Mouse (Mus musculus): ENCODE data around the gene Slain2. TPM values are rescaled to one million over a fixed set of nuclear protein-coding genes. Genes with fewer than 3 reads are reported as not detected.

The Slain2 gene
- polyA plus RNA-seq, 1 experiment: 16.9 TPM

DNA sequence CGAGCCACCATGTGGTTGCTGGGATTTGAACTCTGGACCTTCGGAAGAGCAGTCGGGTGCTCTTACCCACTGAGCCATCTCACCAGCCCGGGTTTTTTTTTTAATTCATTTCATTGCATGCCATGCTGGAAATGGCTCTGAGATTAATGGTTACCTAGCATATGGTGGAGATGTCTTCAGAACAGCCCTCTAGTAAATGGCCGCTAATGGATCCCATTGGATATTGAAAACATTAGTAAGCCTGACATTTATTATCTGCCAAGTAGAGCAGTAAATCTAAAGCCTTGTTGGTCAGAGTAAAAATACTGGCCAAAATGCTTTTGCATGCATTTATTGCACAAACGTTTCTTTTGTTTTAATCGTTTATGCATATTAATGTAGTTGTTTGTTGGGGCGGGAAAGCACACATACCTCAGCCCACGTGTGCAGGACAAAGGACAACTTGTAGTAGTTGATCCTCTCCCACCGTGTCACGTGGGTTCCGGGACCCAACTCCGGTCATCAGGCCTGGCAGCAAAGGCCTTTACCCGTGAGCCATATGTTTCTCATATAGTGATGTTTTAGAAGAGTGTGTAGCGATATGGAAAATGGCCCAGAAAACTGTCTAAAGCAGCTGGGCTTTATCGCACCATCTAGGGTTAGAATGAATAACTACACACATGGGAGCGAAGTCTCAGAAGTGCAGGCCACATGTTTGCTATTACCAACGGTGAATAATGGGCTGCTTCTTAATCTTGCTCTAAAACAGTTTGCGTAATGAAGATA, 27.5 kb upstream of the Slain2 start:
- no peak overlapping the region for H3K27ac ChIP-seq (ENCODE audit: insufficient read depth, low read depth, low read length)
- no peaks in the 10 kb centered on the region for H3K36me3 ChIP-seq (ENCODE audit: control insufficient read depth, insufficient read depth, low read length)
- no peak overlapping the region for H3K4me3 ChIP-seq (ENCODE audit: low read depth, low read length)
- no peaks in the 10 kb centered on the region for H3K27me3 ChIP-seq (ENCODE audit: control insufficient read depth, insufficient read depth, low read length)
- no peaks in the 10 kb centered on the region for H3K4me1 ChIP-seq (ENCODE audit: control insufficient read depth, insufficient read depth, insufficient read length, low read length)
- WGBS: 86% methylated on average over 19 of the region's 19 CpGs
- TF ChIP-seq CTCF (IDR thresholded peaks at IDR 0.05; ENCODE audit: extremely low read depth, insufficient read length, insufficient replicate concordance, low read depth, low read length): no peak
- no peak for TF ChIP-seq POLR2A (IDR thresholded peaks at IDR 0.05; ENCODE audit: low read depth, low read length)

- no peak overlapping the region for H3K4me3 ChIP-seq (ENCODE audit: low read depth, low read length)
- WGBS: 81% methylated on average over 7 of the region's 7 CpGs
- TF ChIP-seq CTCF (IDR thresholded peaks at IDR 0.05; ENCODE audit: extremely low read depth, insufficient read length, insufficient replicate concordance, low read depth, low read length) (no peak), POLR2A (IDR thresholded peaks at IDR 0.05; ENCODE audit: low read depth, low read length) (no peak)
- H3K36me3 ChIP-seq (ENCODE audit: control insufficient read depth, insufficient read depth, low read length): no peaks in the 10 kb centered on the region
- no peaks in the 10 kb centered on the region for H3K4me1 ChIP-seq (ENCODE audit: control insufficient read depth, insufficient read depth, insufficient read length, low read length)
- H3K27ac ChIP-seq (ENCODE audit: insufficient read depth, low read depth, low read length): no peak overlapping the region
- H3K27me3 ChIP-seq (ENCODE audit: control insufficient read depth, insufficient read depth, low read length): no peaks in the 10 kb centered on the region
Observed at GRCm38 (mm10) chr5:72888260-72888659, 25.8 kb upstream of the Slain2 start.

DNA sequence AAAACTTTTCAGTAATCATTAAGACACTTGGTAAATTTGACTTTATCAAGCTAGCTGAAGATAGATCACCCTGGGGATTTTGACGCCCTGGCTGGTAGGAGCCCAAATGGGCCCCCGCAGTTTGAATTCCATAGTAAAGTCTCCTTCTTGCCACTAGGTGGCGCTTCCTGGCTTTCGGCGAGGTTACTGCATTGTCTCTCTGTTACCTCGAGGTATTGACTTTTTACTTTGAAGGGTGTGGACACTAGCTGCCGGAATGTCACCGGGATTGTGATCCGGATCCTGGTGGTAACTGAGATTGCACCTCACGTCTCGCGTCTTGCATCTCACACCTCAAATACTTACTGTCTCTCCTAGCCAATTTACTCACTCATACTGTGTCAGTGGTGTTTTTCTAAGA, 22.6 kb upstream of the Slain2 start:
- H3K36me3 ChIP-seq (ENCODE audit: control insufficient read depth, insufficient read depth, low read length): no peaks in the 10 kb centered on the region
- 1% methylated on average over 12 of the region's 12 CpGs for WGBS
- TF ChIP-seq CTCF (IDR thresholded peaks at IDR 0.05; ENCODE audit: extremely low read depth, insufficient read length, insufficient replicate concordance, low read depth, low read length) (peak; percentile 90; the same call in 1 of the 2 replicates), POLR2A (IDR thresholded peaks at IDR 0.05; ENCODE audit: low read depth, low read length) (no peak)
- no peak overlapping the region for H3K27ac ChIP-seq (ENCODE audit: insufficient read depth, low read depth, low read length)
- no peaks in the 10 kb centered on the region for H3K4me1 ChIP-seq (ENCODE audit: control insufficient read depth, insufficient read depth, insufficient read length, low read length)
- no peaks in the 10 kb centered on the region for H3K27me3 ChIP-seq (ENCODE audit: control insufficient read depth, insufficient read depth, low read length)
- H3K4me3 ChIP-seq (ENCODE audit: low read depth, low read length): no peak overlapping the region

DNA sequence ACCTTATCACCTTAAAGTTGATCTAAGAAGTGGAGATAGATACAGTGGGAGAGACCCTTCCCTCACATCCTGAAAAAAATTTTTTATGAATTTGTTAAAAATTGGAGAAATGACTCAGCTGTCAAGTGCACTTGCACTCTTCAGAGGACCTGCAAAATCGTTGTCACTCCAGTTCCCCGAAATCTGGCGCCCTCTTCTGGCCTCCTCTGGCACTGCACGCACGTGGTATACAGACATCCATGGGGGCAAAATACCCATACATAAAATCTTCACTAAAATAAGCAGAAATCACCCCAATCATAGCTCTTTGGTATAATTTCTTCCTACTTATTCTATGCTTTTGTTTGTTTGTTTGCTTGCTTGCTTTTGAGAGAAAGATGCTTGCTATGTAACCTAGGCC, 20.1 kb upstream of the Slain2 start:
- Histone ChIP-seq H3K27me3 (ENCODE audit: control insufficient read depth, insufficient read depth, low read length) (no peaks in the 10 kb centered on the region), H3K4me1 (ENCODE audit: control insufficient read depth, insufficient read depth, insufficient read length, low read length) (no peaks in the 10 kb centered on the region; the same call in 1 of the 2 replicates), H3K4me3 (ENCODE audit: low read depth, low read length) (no peak overlapping the region), H3K36me3 (ENCODE audit: control insufficient read depth, insufficient read depth, low read length) (no peaks in the 10 kb centered on the region), H3K27ac (ENCODE audit: insufficient read depth, low read depth, low read length) (no peak overlapping the region)
- TF ChIP-seq CTCF (IDR thresholded peaks at IDR 0.05; ENCODE audit: extremely low read depth, insufficient read length, insufficient replicate concordance, low read depth, low read length) (peak; percentile 65; the same call in 1 of the 2 replicates), POLR2A (IDR thresholded peaks at IDR 0.05; ENCODE audit: low read depth, low read length) (no peak)
- WGBS: 70% methylated on average over 5 of the region's 5 CpGs

DNA sequence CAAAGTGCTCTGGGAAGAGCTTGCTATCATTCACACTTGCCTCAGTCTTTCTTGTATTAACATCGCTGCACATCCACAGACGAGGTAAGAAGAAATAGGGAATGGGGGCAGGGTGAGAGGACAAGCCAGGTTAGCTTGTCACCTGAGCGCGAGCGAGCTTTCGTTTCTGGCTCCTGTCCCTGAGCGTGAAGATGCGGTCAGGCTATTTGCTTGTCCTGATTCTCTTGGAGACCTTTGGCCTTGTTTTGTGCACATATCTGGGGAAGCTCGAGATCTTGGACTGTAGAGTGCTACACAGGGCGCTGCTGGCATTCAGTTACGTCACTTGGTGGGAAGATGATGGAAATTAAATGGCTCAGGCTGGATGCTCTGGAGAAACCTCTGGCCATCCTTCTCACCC, 18.8 kb upstream of the Slain2 start:
- WGBS: 83% methylated on average over 11 of the region's 11 CpGs
- H3K4me1 ChIP-seq (ENCODE audit: control insufficient read depth, insufficient read depth, insufficient read length, low read length): no peaks in the 10 kb centered on the region; the same call in 1 of the 2 replicates
- no peak overlapping the region for H3K4me3 ChIP-seq (ENCODE audit: low read depth, low read length)
- no peak overlapping the region for H3K27ac ChIP-seq (ENCODE audit: insufficient read depth, low read depth, low read length)
- H3K27me3 ChIP-seq (ENCODE audit: control insufficient read depth, insufficient read depth, low read length): no peaks in the 10 kb centered on the region
- TF ChIP-seq POLR2A (IDR thresholded peaks at IDR 0.05; ENCODE audit: low read depth, low read length) (no peak), CTCF (IDR thresholded peaks at IDR 0.05; ENCODE audit: extremely low read depth, insufficient read length, insufficient replicate concordance, low read depth, low read length) (no peak)
- no peaks in the 10 kb centered on the region for H3K36me3 ChIP-seq (ENCODE audit: control insufficient read depth, insufficient read depth, low read length)

- H3K27ac ChIP-seq (ENCODE audit: insufficient read depth, low read depth, low read length): no peak overlapping the region
- TF ChIP-seq CTCF (IDR thresholded peaks at IDR 0.05; ENCODE audit: extremely low read depth, insufficient read length, insufficient replicate concordance, low read depth, low read length): no peak
- TF ChIP-seq POLR2A (IDR thresholded peaks at IDR 0.05; ENCODE audit: low read depth, low read length): no peak
- no peaks in the 10 kb centered on the region; the same call in 1 of the 2 replicates for H3K4me1 ChIP-seq (ENCODE audit: control insufficient read depth, insufficient read depth, insufficient read length, low read length)
- 47% methylated on average over 18 of the region's 18 CpGs for WGBS
- no peaks in the 10 kb centered on the region for H3K36me3 ChIP-seq (ENCODE audit: control insufficient read depth, insufficient read depth, low read length)
- no peak overlapping the region for H3K4me3 ChIP-seq (ENCODE audit: low read depth, low read length)
- H3K27me3 ChIP-seq (ENCODE audit: control insufficient read depth, insufficient read depth, low read length): no peaks in the 10 kb centered on the region
Observed at GRCm38 (mm10) chr5:72896478-72897279, 17.4 kb upstream of the Slain2 start.

DNA sequence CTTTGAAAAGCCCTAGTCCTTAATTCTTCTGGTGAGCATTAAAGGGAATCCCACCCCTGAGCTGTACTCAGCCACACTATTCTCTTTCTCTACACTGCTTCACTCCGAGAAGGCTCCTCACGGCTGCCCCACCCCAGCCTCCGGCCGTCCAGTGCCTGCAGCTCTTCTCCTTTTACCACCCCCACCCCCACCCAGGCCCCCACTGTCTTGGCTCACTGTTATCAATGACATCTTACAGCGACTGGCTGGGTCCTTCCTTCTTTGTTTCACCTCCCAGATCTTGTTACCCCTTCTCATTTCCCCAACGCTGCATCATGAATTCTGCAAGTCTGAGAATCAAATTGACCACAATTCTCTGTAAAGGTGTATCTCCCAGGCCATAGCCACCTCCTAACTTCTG, 16.1 kb upstream of the Slain2 start:
- Histone ChIP-seq H3K4me3 (ENCODE audit: low read depth, low read length) (no peak overlapping the region), H3K4me1 (ENCODE audit: control insufficient read depth, insufficient read depth, insufficient read length, low read length) (no peaks in the 10 kb centered on the region; the same call in 1 of the 2 replicates), H3K27me3 (ENCODE audit: control insufficient read depth, insufficient read depth, low read length) (no peaks in the 10 kb centered on the region), H3K27ac (ENCODE audit: insufficient read depth, low read depth, low read length) (no peak overlapping the region), H3K36me3 (ENCODE audit: control insufficient read depth, insufficient read depth, low read length) (no peaks in the 10 kb centered on the region)
- TF ChIP-seq CTCF (IDR thresholded peaks at IDR 0.05; ENCODE audit: extremely low read depth, insufficient read length, insufficient replicate concordance, low read depth, low read length) (no peak), POLR2A (IDR thresholded peaks at IDR 0.05; ENCODE audit: low read depth, low read length) (no peak)
- WGBS: 69% methylated on average over 6 of the region's 6 CpGs

Measured in small intestine, adult 2 months (tissue).